ENCODE assay signal across 8 mouse cellular contexts in the genomic region with DNA sequence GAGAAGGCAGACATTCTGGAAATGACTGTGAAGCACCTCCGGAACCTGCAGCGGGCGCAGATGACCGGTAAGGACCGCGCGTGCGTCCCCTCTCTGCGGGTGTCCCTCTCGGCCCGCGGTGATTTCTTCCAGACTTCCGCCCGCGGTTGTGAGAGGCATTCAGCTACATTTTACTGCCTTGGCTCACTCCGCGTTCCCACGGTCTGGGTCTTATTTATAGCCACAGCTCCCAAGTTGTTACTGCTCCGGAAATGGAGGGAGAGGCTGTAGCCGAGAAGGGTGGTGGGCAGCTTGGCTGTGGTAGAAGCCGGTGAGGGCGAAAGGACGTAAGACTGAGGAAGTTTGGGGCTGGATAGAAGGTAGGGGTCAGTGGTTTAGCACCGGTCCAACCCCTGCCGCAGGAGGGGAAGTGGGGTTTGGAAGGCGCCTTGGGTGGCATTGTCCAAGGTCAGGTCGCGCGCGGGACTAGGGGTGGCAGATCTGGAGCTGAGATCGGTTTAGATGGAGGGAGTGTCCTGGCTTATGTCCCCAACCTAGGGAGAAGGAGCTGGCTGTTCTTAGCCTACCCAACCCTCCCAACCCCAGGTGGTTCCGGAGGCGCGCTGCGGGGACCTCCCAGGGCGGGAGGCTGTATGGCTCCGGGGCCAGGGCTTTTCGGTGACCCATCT. TPM values are rescaled to one million over a fixed set of nuclear protein-coding genes. Genes with fewer than 3 reads are reported as not detected.
A peak's percentile ranks its signal among the peaks of the same experiment; 100 is the strongest.
DNase-seq lines count a peak whose midpoint lies in the region; ATAC-seq and TF ChIP-seq lines count a peak whose summit lies in the region.

No protein-coding gene starts in this region.

- H3K4me3 ChIP-seq in E14TG2a.4 (replicated peaks; ENCODE audit: low read length) = peak overlapping the region; percentile 84
- peak overlapping the region; percentile 89 for H3K4me3 ChIP-seq in forebrain, embryonic 10.5 days
- H3K4me3 ChIP-seq in heart, embryonic 12.5 days = peak overlapping the region; percentile 69
- peak overlapping the region; percentile 57 for H3K4me3 ChIP-seq in kidney, embryonic 15.5 days (replicated peaks)
- peak overlapping the region; percentile 86 for H3K4me3 ChIP-seq in lung, adult 2 months (replicated peaks; ENCODE audit: extremely low read depth, low read depth, low read length)
- peak overlapping the region; percentile 49 for H3K4me3 ChIP-seq in olfactory bulb, adult 2 months (ENCODE audit: insufficient read depth, low read depth, low read length)

- peak overlapping the region; percentile 99 for H3K27ac ChIP-seq in forebrain, embryonic 10.5 days
- H3K27ac ChIP-seq in heart, embryonic 12.5 days (ENCODE audit: poor library complexity, severe bottlenecking) = peak overlapping the region; percentile 97
- H3K27ac ChIP-seq in kidney, embryonic 15.5 days = peak overlapping the region; percentile 98
- peak overlapping the region; percentile 66 for H3K27ac ChIP-seq in olfactory bulb, adult 2 months (ENCODE audit: insufficient read depth, low read depth, low read length)

- H3K9ac ChIP-seq in heart, embryonic 12.5 days = peak overlapping the region; percentile 85
- peak overlapping the region; percentile 59 for H3K9ac ChIP-seq in kidney, embryonic 15.5 days

- under 1% methylated on average over 38 of the region's 38 CpGs for WGBS in forebrain, embryonic 10.5 days
- under 1% methylated on average over 35 of the region's 38 CpGs for WGBS in heart, embryonic 12.5 days
- under 1% methylated on average over 38 of the region's 38 CpGs for WGBS in kidney, embryonic 15.5 days
- WGBS in lung, adult 2 months = under 1% methylated on average over 38 of the region's 38 CpGs
- under 1% methylated on average over 38 of the region's 38 CpGs for whole genome bisulfite sequencing in olfactory bulb, adult 2 months

- peaks cover 4% of the 10 kb centered on the region; the same call in 1 of the 2 replicates for H3K27me3 ChIP-seq in E14TG2a.4 (ENCODE audit: insufficient read depth, low read length)
- H3K27me3 ChIP-seq in forebrain, embryonic 10.5 days (ENCODE audit: poor library complexity, severe bottlenecking) = peaks cover 33% of the 10 kb centered on the region
- no peaks in the 10 kb centered on the region for H3K27me3 ChIP-seq in heart, embryonic 12.5 days (replicated peaks)
- no peaks in the 10 kb centered on the region for H3K27me3 ChIP-seq in kidney, embryonic 15.5 days

- no peak for TF ChIP-seq CTCF in E14TG2a.4 (conservative IDR thresholded peaks at IDR 0.05; ENCODE audit: low read length)
- no peak for TF ChIP-seq CTCF in lung, adult 2 months (IDR thresholded peaks at IDR 0.05; ENCODE audit: insufficient read depth, low read length)
- no peak for TF ChIP-seq CTCF in olfactory bulb, adult 2 months (IDR thresholded peaks at IDR 0.05; ENCODE audit: insufficient read depth, low read depth, low read length)

- peak; percentile 66 to 72 for DNase-seq in adrenal gland, postnatal 36 days
- peak; percentile 78 for DNase-seq in forebrain, embryonic 10.5 days (ENCODE audit: extremely low spot score, low spot score)
- peak; percentile 72 for DNase-seq in lung, adult 2 months
- DNase-seq in urinary bladder, postnatal 25 days (ENCODE audit: low spot score) = peak; percentile 52

- H3K36me3 ChIP-seq in E14TG2a.4 (ENCODE audit: insufficient read depth, low read length) = peaks cover 11% of the 10 kb centered on the region
- peaks cover 9% of the 10 kb centered on the region for H3K36me3 ChIP-seq in forebrain, embryonic 10.5 days (replicated peaks)
- H3K36me3 ChIP-seq in heart, embryonic 12.5 days = no peaks in the 10 kb centered on the region
- no peaks in the 10 kb centered on the region for H3K36me3 ChIP-seq in kidney, embryonic 15.5 days

- H3K9me3 ChIP-seq in E14TG2a.4 (ENCODE audit: low read length) = no peaks in the 10 kb centered on the region
- H3K9me3 ChIP-seq in forebrain, embryonic 10.5 days = no peaks in the 10 kb centered on the region
- no peaks in the 10 kb centered on the region for H3K9me3 ChIP-seq in heart, embryonic 12.5 days (replicated peaks)
- no peaks in the 10 kb centered on the region for H3K9me3 ChIP-seq in kidney, embryonic 15.5 days (replicated peaks)

- H3K4me1 ChIP-seq in E14TG2a.4 (replicated peaks; ENCODE audit: low read depth, low read length) = peaks cover 65% of the 10 kb centered on the region
- peaks cover 88% of the 10 kb centered on the region for H3K4me1 ChIP-seq in forebrain, embryonic 10.5 days
- peaks cover 45% of the 10 kb centered on the region for H3K4me1 ChIP-seq in heart, embryonic 12.5 days (replicated peaks)
- peaks cover 60% of the 10 kb centered on the region for H3K4me1 ChIP-seq in kidney, embryonic 15.5 days
- peaks cover 12% of the 10 kb centered on the region for H3K4me1 ChIP-seq in lung, adult 2 months (ENCODE audit: control insufficient read depth, insufficient read depth, low read length)
- peaks cover 31% of the 10 kb centered on the region for H3K4me1 ChIP-seq in olfactory bulb, adult 2 months (ENCODE audit: control insufficient read depth, insufficient read depth, low read length)

- peak overlapping the region; percentile 88 for H3K4me2 ChIP-seq in heart, embryonic 12.5 days
- H3K4me2 ChIP-seq in kidney, embryonic 15.5 days = peak overlapping the region; percentile 91

- peak; percentile 31 for TF ChIP-seq POLR2A in lung, adult 2 months (IDR thresholded peaks at IDR 0.05; ENCODE audit: borderline replicate concordance, extremely low read depth, low read depth, low read length)
- no peak for TF ChIP-seq POLR2A in olfactory bulb, adult 2 months (IDR thresholded peaks at IDR 0.05; ENCODE audit: insufficient read depth, low read depth, low read length)

- ATAC-seq in heart, embryonic 12.5 days (ENCODE audit: insufficient number of reproducible peaks, low FRiP score) = no peak
- ATAC-seq in kidney, embryonic 15.5 days (replicated peaks; ENCODE audit: low FRiP score) = no peak

RNA-seq across cellular contexts. Expression of a gene that starts 2.1 kb away (rescaled TPM):
- total RNA-seq in adrenal gland, postnatal 36 days (2021) = 10 to 100 TPM; 19.2 to 26.1 TPM
- 42.5 and 49.0 TPM in 2 replicates for polyA plus RNA-seq in forebrain, embryonic 10.5 days (2016; fragmentation: Nextera tagmentation; extraction: Ambion mirVana)
- 32.7 and 34.7 TPM in 2 replicates for polyA plus RNA-seq in heart, embryonic 12.5 days (2016; fragmentation: Nextera tagmentation; extraction: Ambion mirVana)
- polyA plus RNA-seq in kidney, embryonic 15.5 days (2015; fragmentation: Nextera tagmentation; extraction: Ambion mirVana) = 57.4 and 63.3 TPM in 2 replicates
- 167 and 332 TPM in 2 replicates for polyA plus RNA-seq in lung, adult 2 months (2012; rRNA removed)
- polyA plus RNA-seq in olfactory bulb, adult 2 months (2012; ENCODE audit: insufficient read depth, insufficient read length, low replicate concordance, missing spikeins) = not detected in 2 replicates

Comparison
In these comparisons a context has a peak if more than half of its experiments do, and no peak if none do; other contexts are left out.
1. RNA of a gene that starts 2.1 kb away (polyA plus RNA-seq): 167 to 332 TPM in lung, adult 2 months, 57.4 to 63.3 TPM in kidney, embryonic 15.5 days, 42.5 to 49.0 TPM in forebrain, embryonic 10.5 days and 32.7 to 34.7 TPM in heart, embryonic 12.5 days; not detected in olfactory bulb, adult 2 months; every median in the first group is over 10 times any median in the second.
2. Peak in every context shown above with its lines, with median percentiles within 50 percentile points of each other: H3K4me3 ChIP-seq, DNase-seq and H3K27ac ChIP-seq.